Mouse (Mus musculus): ENCODE measurements around the gene Mab21l2.
A peak's percentile ranks its signal among the peaks of the same experiment; 100 is the strongest.

Gene Mab21l2

DNA sequence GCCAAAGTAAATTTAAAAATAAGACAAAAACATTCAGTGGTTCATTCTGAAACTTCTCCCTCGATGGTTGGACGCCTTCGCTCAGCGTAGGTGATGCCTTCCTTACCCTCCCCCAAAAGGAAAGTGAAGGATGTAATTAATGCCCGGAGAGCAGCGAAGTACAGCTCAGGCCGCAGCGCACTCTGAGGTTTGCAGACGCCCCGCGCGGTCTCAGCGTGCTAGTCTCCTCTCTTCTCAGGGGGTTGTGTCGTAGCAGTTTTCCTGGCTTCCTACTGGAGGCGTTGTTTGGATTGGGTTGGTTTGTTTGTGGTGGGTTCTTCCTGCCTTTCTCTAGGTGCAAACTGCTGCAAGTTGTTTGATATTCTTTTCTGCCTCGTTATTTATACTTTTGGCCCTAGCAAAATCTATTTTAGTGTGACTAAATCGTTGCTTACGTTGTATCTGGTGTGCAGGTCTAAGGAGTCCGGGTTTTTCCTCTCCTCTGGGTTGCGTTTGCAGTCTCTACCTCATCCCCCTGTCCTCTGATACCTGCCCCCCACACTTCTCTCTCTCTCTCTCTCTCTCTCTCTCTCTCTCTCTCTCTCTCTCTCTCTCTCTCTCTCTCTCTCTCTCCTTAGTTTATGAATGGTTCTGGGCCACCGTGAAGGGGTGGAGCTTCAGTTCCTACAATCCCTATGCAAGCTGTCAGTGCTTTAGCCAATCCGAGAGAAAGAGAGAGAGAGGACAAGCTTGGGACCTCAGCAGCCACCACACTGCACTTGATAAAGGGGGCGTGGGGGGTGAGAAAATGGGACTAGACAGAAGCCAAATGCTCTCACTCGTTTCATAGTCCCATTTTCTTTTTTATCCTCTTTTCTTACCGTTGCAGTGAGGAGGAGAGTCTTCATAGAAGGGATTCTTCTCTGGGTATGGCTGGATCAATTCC is at the start of gene Mab21l2:
Mab21l2 (minus strand) TSS at position 539 of the 925 bp plus-strand sequence.
- peak; percentile 26 for DNase-seq (ENCODE audit: low read depth, low spot score)

DNA sequence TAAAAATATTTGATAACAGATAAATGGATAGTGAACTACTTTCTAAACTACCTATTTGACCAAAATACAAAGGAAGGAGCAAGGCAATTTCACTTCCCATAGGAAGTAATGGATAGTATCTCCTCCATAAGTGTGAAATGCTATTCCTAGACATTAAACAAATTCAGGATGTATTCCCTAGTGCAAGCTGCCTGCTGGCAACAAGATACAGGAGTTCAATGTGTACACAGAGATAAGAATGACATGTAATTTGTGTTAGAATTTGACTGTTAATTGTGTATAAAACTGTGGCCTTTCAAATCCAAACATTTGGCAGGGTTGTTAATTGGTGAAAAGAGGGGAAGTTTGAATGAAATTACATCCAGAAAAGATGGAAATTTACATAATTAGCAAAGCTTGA is 26.9 kb upstream of the Mab21l2 start:
- DNase-seq (ENCODE audit: low read depth, low spot score): no peak

DNA sequence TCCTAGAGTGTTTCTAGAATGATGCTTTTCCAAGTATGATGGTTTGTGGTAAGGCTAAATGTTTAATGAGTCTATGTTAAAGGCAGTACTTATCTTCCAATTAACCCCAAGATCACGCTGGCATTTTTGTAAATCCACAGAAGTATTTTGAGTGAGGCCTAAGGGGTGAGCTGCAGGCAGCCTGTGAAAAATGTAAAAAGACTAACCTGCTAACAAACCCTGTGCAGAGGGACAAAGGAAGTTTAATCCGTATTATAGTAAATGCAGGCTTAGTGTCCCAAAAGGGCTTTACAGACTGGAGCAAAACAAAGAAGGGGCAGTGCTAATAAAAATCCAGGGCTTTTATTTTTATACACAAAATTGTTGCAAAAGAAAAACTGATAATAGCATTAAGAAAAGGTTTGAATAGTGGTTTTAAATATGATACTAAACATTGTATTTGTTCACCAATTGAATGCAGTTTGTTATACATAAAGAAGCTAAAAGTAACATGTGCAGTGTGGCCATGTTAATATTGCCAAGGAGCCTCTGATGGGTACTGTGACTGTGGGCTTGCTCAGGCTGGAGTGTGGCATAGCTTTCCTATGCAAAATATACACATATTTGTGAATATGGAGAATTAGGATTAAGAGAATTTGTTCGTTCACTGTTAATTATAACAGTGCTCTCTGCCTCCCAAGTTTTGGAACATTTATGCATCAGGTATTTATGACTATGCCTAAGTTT is 24.3 kb upstream of the Mab21l2 start:
- DNase-seq (ENCODE audit: low read depth, low spot score): no peak

DNA sequence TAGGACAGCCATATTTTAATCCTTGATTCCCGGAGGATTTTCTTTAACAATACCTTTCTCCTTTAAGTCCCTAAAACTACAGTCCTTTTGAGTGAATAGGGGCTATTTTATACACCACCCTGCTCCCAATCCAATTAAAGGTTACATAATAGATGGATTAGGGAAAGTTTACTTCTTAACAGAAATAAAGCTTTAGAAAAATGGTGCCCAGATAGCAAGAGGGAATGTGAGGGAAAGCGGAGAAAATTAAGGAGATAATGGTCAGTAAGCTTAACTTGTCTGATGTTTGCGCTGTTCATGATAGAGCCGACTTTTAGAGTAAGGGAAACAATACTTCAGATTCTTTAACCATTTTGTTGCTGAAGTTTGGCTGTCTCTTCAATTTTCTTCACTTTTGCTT is 23.1 kb upstream of the Mab21l2 start:
- no peak for DNase-seq (ENCODE audit: low read depth, low spot score)

DNA sequence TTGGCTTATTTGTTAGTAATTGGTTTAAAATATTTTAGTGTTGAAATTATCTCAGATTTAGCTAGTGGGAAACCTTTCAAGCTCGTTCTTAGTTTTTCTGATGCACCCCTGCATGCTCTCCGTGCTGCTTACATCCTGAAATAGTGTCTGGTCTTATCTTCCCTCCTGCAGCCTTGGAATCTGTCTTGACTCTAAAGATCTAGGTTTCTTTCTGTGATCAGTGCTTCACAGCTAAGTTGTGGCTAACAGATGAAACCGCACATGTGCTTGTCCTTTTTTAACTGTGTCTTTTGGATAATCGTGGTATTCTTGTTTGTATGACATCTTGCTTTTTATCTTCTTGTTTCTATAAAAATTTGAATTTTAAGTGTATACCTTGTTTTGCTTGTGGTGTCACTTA is 18.9 kb upstream of the Mab21l2 start:
- DNase-seq (ENCODE audit: low read depth, low spot score): no peak

DNA sequence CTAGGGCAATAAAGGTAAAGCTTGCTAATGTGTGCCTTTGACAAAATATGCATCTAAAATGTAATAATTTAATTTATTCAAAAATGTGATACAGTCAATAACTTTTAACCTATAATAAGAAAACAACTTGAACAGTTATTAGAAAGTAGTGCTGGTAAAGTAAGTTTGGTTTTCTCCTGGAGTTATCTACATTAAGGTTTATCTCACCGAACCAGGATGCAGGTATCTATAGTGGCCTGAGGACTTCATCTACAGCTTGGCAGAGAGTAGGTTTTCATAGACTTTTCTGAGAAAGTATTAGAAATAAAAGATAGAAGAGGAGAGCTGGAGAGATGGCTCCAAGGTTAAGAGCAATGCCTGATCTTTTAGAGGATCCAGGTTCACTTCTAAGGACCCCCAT is 13.0 kb upstream of the Mab21l2 start:
- no peak for DNase-seq (ENCODE audit: low read depth, low spot score)

DNA sequence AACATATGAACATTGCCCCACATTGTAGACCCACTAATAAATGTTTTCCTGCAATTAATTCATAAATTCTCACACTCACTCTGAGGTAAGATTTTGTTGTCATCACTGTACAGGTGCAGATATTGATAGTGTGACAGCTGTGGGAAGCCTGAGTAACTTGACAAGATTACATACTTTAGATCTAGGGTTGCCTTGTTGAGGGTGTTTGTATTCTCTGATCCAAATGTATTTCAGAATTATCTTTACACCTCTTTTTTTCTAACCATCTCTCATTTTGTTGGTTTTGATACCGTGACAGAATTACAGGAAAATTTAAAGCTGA is 12.6 kb upstream of the Mab21l2 start:
- DNase-seq (ENCODE audit: low read depth, low spot score): no peak

DNA sequence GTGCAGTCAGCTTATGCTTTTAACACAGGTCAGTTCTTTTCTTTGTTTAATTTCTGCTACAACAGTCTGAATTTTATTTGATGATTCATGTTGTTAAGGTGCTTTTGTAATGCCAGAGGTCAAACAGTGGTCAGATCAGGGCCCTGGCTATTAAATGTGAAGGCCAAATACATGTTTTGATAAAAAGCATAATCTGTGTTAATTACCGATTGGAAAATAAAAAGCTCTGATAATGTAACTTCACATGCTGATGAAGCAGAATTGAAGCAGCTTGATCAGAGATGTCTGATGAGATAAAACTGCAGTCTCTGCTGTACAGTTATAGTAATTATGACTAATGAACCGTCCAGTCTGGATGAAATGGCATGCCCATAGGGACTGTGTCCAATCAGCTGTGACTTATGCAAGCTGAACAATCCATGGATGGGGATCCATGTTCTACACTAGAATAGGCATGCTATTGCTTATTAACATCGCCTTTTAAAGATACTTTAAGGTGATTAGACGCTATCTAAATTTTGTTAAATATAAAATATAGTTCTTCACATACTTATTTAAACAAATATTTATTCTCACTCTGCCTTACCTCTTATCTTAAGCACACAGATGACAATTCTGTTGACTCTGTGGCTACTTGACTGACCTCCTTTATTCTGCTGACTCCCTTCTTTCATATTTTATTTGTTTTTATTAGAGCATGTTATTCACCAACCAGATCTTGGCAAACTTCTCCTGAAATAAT is 12.0 kb upstream of the Mab21l2 start:
- DNase-seq (ENCODE audit: low read depth, low spot score): no peak

DNA sequence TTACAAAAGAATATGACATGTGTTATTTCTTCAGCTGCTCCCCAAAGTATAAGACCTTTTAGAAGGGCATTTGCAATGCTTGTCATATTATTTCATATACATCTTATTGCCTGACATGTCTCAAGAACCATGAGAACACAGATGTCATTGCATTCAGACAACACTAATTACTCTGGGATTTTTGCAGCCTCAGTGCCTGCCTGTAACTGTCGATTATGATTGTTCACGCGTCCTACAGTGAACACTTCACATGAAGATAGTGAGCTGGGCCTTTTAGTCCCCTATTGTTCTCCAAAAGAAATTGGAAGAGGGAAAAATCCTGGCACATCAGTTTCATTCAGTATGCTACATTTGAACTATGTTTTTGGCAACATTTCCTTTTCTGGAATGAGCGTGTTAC is 11.2 kb upstream of the Mab21l2 start:
- no peak for DNase-seq (ENCODE audit: low read depth, low spot score)

DNA sequence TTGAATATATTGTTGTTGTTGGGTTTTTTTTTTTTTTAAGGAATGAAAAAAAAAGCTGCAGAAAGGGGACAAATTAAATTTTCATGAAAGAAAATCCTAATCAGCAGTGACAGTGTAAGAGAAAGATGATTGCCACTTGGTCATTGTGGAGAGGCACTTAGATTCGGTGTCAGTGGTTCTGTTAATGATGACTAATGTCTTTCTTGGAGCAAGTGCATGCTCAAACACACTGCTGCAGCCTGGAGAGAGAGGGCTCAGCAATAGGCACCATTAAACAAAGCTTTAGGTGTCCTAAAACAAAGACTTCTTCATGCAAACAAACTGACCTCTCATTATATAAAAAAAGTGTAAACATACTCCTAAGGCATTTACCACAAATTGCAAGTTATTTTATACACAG is 10.5 kb upstream of the Mab21l2 start:
- DNase-seq (ENCODE audit: low read depth, low spot score): no peak

DNA sequence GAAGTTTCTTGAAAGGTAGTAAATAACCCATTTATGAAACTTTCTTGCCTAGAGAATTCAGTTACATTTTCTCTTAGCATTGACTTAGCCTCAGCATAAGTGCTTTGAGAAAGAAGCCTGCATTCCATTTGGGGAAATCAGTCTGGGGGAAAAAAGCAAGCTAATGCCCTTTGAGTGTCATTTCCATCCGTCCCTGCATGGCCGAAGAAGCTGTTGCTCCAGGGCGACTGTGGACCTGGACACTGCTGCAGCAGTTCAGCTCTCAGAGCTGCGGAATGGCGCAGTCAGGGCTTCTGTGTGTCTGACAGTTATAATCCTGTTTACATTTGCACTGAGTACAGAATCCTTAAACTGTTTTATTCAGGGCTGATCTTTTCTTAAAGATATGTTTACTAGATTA is 3.7 kb upstream of the Mab21l2 start:
- DNase-seq (ENCODE audit: low read depth, low spot score): no peak

DNA sequence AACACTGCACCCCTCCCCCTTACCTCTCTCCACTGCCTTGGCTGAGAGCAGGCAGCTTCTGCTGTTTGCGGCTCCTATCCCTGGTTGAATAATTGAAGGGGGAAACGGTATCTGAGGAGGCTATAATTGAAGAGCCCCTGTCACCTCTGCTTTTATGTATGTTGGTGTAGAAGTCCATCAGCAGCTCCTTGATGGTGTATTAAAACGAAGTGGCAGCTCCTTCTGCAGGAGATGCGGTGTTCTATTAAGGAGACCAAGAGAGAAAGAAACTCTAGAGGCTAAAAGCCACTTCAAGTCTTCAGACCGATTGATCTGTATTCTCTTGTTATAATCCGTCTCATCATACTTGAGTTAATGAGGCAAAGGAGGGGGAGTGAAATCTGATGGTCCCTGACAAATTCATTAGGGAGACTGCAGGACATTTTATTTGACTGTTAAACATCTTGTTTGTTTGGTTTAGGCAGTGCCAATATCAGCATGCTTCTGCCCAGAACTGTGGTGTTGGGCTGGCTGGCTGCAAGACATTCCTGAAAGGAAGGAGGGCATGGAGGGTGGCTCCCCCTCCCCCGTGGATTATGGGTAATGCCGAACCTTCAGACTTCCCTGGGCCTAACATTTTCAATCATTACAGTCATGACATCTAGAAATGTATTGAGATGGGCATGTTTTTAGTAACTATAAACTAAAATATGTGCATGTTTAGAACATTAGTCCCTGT is 2.7 kb upstream of the Mab21l2 start:
- no peak for DNase-seq (ENCODE audit: low read depth, low spot score)

DNA sequence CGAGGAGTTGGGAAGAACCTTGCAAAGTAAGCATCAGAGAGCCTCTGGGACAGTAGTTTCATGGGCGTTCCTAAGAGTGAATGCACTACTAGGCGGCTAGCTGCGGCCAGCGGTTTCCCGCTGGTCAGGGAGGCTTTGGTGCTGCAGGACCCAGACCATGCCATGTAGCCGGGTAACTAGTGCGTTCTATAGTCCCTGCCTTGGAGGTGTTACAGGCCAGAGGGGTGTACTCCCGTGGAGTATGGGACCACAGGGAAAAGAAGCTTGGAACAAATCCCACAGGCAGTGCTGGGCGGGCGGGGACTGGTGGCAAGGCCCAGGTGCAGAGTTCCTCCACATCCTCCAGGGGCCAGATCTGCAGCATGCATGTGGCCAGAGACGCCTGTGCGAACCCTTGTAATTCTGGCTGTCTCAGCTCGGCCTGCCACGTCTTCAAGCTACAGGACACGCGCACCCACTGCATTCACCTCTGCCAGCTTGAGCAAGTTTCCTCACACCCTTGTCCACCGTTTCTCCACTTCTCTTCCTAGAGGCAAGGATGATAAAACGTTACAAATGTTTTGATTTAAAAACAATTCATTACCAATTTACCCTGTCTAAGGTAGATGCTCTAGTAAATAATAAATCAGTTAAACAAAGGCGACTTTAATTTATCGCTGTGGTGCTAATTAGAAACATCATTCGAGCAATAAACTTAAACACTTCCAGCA is 2.0 kb upstream of the Mab21l2 start:
- DNase-seq (ENCODE audit: low read depth, low spot score): no peak

DNA sequence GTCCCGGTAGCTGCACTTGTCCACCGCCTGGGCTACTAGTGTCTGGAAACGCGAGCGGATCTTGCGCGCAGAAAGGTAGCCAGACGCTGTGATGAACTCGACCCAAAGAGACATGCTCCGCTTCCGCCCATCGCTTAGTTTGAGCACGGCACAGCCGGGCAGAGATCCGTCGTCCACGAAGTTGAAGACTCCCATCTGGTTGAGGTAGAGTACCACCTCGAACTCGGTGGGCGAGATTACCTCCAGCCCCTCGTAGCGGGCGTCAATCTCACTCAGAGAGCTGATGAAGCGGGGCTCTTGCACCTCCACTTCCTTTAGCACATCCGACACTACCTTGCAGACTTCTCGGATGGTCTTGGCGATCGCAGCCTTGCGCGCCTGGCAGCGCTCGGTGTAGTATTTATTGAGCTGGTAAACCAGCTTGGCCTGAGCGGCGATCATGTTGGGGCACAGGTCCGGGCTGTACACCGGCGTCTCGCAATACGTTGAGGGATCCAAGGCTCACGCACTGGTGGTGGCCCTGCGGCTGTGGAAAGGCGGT is 1.1 kb downstream of the Mab21l2 start:
- no peak for DNase-seq (ENCODE audit: low read depth, low spot score)

DNA sequence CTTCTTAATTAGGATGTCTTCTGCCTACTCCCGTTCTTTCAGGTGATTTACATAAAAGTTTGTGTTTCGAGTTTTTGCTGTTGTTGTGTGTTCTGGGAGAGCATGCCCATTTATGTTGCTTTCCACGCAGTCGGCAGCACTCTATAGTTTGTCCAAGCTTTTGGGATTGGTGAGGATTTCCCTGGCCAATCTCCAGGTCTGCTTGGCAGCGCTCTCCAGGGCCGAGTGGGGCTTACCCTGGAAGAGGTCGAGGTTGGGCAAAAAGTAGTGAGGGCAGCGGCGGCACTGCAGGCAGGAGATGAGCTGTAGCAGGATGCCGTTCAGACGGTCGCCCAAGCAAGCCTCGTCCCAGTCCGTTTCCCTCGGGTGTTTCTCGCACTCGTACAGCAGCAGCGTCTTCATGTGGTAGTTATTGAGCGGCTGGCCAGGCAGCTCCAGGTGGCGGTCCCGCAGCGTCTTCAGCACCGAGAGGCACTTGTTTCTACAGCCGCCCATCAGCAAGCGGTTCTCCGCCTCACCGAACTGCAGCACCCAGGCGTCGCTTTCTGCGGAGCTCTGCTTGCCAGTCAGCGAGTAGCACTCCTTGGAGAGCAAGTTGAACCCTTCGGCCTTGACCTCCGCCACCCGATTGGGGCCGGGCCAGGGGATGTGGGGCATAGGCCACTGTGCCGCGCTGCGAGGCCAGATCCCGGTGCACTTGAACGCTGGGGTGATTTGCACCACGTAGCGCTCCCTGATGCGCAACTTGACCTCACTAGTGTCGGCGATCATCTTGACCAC is 1.8 kb downstream of the Mab21l2 start:
- no peak for DNase-seq (ENCODE audit: low read depth, low spot score)

DNA sequence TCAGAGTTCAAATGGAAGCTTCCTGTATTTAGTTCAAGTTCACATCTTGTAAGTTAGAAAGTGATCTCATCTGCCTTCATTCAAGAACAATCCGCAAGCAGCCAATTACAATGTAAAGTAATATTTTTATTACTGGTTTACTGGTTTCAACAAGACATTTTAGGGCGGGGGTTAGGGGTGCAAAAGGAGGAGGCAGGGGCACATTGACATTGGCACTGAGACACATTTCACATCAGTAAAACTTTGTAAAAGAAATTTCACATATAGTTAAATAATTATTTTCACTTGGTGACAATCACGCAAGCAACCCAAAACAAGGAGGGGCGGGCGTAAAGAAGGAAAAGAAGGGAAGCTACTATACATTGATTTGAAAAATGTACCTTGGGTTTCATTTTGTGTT is 2.5 kb downstream of the Mab21l2 start:
- no peak for DNase-seq (ENCODE audit: low read depth, low spot score)

DNA sequence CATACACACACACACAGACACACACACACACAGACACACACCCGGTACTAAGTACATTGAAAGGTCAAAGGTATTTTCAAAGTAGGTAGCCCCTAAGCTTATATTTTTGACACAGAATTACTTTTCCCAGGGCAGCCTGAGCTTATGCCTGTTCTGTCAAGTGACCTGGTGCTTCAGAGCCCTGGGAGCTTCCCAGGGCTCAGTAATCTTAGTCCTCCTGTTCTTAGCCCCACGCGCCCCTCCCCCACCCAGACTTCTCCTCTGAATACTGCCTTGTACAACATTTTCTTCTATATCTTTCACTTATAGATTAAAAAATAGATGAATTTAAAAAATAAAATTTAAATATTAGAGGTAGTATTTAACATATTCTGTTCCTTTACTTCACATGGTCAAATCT is 3.6 kb downstream of the Mab21l2 start:
- DNase-seq (ENCODE audit: low read depth, low spot score): no peak

DNA sequence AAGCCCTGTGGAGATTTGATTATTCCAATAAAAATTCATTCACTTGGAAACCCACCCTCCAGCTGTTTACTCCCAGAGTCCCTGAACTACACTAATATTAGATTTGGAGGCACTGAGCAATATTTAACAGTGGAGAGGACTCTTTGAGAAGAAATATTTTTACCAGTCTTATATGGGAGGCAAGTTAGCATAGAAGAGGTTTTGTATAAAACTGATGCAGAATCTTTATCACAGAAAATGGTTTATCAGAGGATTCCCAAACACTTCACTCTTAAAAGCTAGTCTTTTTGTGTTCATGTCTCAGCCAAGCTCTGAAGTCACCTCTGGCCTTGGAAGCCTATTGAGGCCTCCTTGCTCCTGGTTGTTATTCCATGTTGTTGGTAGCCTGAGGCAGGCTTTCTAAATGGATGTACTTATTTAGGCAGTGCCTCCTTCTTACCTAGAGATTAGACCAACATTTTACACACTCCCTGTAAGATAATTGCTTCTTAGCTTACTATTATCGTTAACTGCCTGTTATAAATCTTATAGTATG is 6.5 kb downstream of the Mab21l2 start:
- no peak for DNase-seq (ENCODE audit: low read depth, low spot score)

DNA sequence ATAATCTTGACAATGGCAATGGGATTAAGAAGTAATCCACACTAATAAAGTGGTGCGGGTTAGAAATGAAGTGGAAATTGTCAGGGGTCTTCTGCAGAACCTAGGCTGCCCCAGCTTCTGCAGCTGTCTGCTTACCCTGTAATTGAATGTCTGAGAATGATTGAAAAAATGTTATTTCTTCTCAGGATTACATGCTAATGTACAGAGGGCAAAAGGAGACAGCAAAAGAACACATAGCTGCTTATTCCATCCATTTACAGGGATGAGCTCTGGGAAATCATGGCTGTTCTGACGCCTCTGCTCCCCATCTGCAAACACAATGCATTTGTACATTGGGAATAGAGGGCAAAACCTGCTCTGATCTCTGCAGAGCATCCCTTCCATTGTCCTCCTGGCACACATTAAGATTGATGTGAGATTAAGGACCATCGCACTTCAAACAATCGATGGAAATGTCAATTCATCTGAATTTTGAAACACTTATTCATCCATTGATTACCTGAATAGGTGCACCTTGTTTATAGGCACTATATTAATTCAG is 7.3 kb downstream of the Mab21l2 start:
- DNase-seq (ENCODE audit: low read depth, low spot score): no peak

All from skeletal muscle tissue, adult 2 months (tissue).